Mouse (Mus musculus) lung, adult 2 months (tissue): Measurements from ENCODE around the gene Vmn1r183.

Source experiments
- CTCF ChIP-seq: fragments of 200-500 bp; IDR thresholded peaks from 2 replicates; pipeline ENCODE4 v1.5.1; 2011; ENCODE audit warnings: mild to moderate bottlenecking, low read length, control low read depth; ENCODE audit not compliant: insufficient read depth
- POLR2A ChIP-seq: fragments of 200-500 bp; IDR thresholded peaks from 2 replicates; pipeline ENCODE4 v1.6.1; 2011; ENCODE audit warnings: low read depth, mild to moderate bottlenecking, control low read depth, low read length, borderline replicate concordance; ENCODE audit errors: extremely low read depth

GRCm38 (mm10) chr7:24087485-24088125 is 34.6 kb downstream of the Vmn1r183 start:
- TF ChIP-seq POLR2A (no peak), CTCF (no peak)
